Mouse (Mus musculus): ENCODE data around the gene Acoxl.

DNA sequence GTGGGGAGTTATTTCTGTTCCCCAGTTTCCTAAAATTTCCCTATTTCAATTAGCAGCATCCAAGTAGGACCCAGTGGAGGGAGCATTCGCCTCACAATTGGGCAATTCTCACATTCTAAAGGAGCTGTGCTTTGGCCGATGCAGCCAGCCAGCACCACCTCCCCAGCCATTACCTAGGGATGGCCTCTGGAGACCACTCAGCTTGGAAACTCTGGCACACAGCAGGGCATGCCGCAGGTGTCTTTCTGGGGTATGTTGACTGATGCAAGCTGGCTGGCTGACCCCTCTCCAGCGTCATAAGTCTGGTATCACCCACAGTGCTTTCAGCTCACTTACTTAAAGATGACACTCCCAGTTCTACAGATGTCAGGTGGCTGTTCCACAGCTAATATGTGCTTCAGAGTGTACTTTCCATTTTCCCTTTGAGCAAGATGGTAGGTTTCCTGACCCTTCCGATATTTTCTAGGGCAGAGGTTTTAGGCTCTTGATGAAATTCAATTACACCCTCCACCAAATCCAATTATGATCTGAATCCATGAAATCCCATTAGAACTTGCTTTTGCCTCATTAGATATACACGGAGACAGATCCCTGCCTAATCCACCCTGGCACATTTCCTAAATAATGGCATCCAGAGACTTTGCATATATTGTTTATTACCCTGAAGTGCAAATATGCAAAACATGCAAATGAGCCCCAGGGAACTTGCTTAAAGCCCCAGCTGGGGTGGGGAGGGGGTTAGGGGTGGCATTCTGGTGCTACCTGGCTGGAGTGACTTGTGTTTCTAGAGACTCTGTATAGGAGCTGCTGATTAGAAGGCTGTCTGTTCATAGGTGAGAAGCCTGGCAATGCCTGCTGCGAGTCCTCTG, 181.6 kb downstream of the Acoxl start:
- TF ChIP-seq GATA1 (IDR thresholded peaks at IDR 0.05; ENCODE audit: borderline replicate concordance, low read length) (no peak), CTCF (IDR thresholded peaks at IDR 0.05; ENCODE audit: low read depth, low read length) (no peak), POLR2AphosphoS5 (IDR thresholded peaks at IDR 0.05; ENCODE audit: insufficient replicate concordance, low read depth, low read length) (no peak), TAL1 (conservative IDR thresholded peaks at IDR 0.05; ENCODE audit: low read depth, low read length) (no peak), GATA2 (IDR thresholded peaks at IDR 0.05; ENCODE audit: borderline replicate concordance, low read depth, low read length) (no peak)
